Mouse (Mus musculus): ENCODE measurements around the gene Cwc25. TPM values are rescaled to one million over a fixed set of nuclear protein-coding genes. Genes with fewer than 3 reads are reported as not detected.

Gene Cwc25
- polyA plus RNA-seq, 1 experiment, result 19.8 TPM

- peaks cover 45% of the 10 kb centered on the region for H3K4me1 ChIP-seq (ENCODE audit: control insufficient read depth, insufficient read depth, low read length)
- peak overlapping the region; percentile 93; the same call in 1 of the 2 replicates for H3K4me3 ChIP-seq (ENCODE audit: insufficient read depth, low read length)
- TF ChIP-seq POLR2A (IDR thresholded peaks at IDR 0.05; ENCODE audit: borderline replicate concordance, low read depth, low read length) (no peak), CTCF (IDR thresholded peaks at IDR 0.05; ENCODE audit: low read depth, low read length) (no peak)
- 0 out of 2 replicates have a peak overlapping the region, but pooled peaks have one; percentile 12 for H3K27ac ChIP-seq (ENCODE audit: insufficient read depth, low read depth, low read length)
Observed at GRCm38 (mm10) chr11:97802194-97802470, 35.8 kb upstream of the Cwc25 start.

- peak overlapping the region; percentile 93 for H3K4me3 ChIP-seq (ENCODE audit: insufficient read depth, low read length)
- peak overlapping the region; percentile 91 for H3K27ac ChIP-seq (ENCODE audit: insufficient read depth, low read depth, low read length)
- TF ChIP-seq CTCF (IDR thresholded peaks at IDR 0.05; ENCODE audit: low read depth, low read length) (peak; percentile 40), POLR2A (IDR thresholded peaks at IDR 0.05; ENCODE audit: borderline replicate concordance, low read depth, low read length) (no peak)
- H3K4me1 ChIP-seq (ENCODE audit: control insufficient read depth, insufficient read depth, low read length), result peaks cover 43% of the 10 kb centered on the region
Observed at GRCm38 (mm10) chr11:97801409-97802193, 35.2 kb upstream of the Cwc25 start.

- Histone ChIP-seq H3K4me3 (ENCODE audit: insufficient read depth, low read length) (peak overlapping the region; percentile 93), H3K27ac (ENCODE audit: insufficient read depth, low read depth, low read length) (peak overlapping the region; percentile 91), H3K4me1 (ENCODE audit: control insufficient read depth, insufficient read depth, low read length) (peaks cover 37% of the 10 kb centered on the region)
- TF ChIP-seq CTCF (IDR thresholded peaks at IDR 0.05; ENCODE audit: low read depth, low read length) (no peak), POLR2A (IDR thresholded peaks at IDR 0.05; ENCODE audit: borderline replicate concordance, low read depth, low read length) (no peak)
Observed at GRCm38 (mm10) chr11:97800691-97801408, 34.5 kb upstream of the Cwc25 start.

GRCm38 (mm10) chr11:97799994-97800690, 33.8 kb upstream of the Cwc25 start:
- peak overlapping the region; percentile 91 for H3K27ac ChIP-seq (ENCODE audit: insufficient read depth, low read depth, low read length)
- peaks cover 31% of the 10 kb centered on the region for H3K4me1 ChIP-seq (ENCODE audit: control insufficient read depth, insufficient read depth, low read length)
- TF ChIP-seq POLR2A (IDR thresholded peaks at IDR 0.05; ENCODE audit: borderline replicate concordance, low read depth, low read length) (no peak), CTCF (IDR thresholded peaks at IDR 0.05; ENCODE audit: low read depth, low read length) (no peak)
- H3K4me3 ChIP-seq (ENCODE audit: insufficient read depth, low read length), result peak overlapping the region; percentile 93

- peak overlapping the region; percentile 91 for H3K27ac ChIP-seq (ENCODE audit: insufficient read depth, low read depth, low read length)
- H3K4me1 ChIP-seq (ENCODE audit: control insufficient read depth, insufficient read depth, low read length), result peaks cover 24% of the 10 kb centered on the region
- peak overlapping the region; percentile 93 for H3K4me3 ChIP-seq (ENCODE audit: insufficient read depth, low read length)
- no peak for TF ChIP-seq CTCF (IDR thresholded peaks at IDR 0.05; ENCODE audit: low read depth, low read length)
- TF ChIP-seq POLR2A (IDR thresholded peaks at IDR 0.05; ENCODE audit: borderline replicate concordance, low read depth, low read length), result peak; percentile 55; the same call in 1 of the 2 replicates
Observed at GRCm38 (mm10) chr11:97799146-97799993, 33.0 kb upstream of the Cwc25 start.

DNA sequence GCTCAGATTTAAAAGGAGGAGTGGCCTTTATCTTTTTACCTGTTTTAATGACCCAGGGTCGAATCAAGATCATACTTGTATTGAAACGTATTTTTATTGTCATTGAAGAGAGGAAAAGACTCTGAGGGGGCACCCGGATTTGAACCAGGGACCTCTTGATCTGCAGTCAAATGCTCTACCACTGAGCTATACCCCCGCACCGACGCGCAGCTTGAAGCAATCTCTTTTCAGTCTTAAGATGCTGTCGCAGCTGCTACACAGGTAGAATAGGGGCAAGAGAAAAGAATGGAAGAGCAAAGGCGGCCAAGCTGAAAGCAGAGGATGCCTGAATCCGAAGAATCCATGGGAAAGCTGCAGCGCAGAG, 32.4 kb upstream of the Cwc25 start, which contains the start of gene Lasp1:
Lasp1 (plus strand) TSS at position 219 of the 364 bp plus-strand sequence.
- peak within 1 kb of the TSS; percentile 93 for H3K4me3 ChIP-seq (ENCODE audit: insufficient read depth, low read length)
- no peak for TF ChIP-seq POLR2A (IDR thresholded peaks at IDR 0.05; ENCODE audit: borderline replicate concordance, low read depth, low read length)
- TF ChIP-seq CTCF (IDR thresholded peaks at IDR 0.05; ENCODE audit: low read depth, low read length), result no peak
- peaks cover 19% of the 10 kb centered on the region for H3K4me1 ChIP-seq (ENCODE audit: control insufficient read depth, insufficient read depth, low read length)

DNA sequence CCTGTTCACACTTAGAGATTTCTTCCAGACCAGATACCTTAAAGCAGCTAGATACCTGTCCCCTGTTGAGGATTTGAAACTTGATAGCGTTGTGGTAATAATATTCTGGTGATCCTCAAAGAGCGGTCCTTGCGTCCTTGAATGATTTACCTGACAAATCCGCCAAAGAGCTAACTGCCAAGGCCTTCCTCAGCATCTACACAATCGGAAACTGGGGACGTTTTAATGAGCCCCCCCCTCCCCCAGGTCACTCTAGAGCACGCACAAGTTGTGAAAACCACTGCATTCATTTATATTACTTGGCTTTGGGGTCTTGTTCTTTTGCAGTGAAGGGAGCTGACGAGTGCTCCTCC, 31.7 kb upstream of the Cwc25 start:
- peaks cover 17% of the 10 kb centered on the region for H3K4me1 ChIP-seq (ENCODE audit: control insufficient read depth, insufficient read depth, low read length)
- TF ChIP-seq CTCF (IDR thresholded peaks at IDR 0.05; ENCODE audit: low read depth, low read length) (no peak), POLR2A (IDR thresholded peaks at IDR 0.05; ENCODE audit: borderline replicate concordance, low read depth, low read length) (no peak)
- H3K27ac ChIP-seq (ENCODE audit: insufficient read depth, low read depth, low read length), result no peak overlapping the region
- H3K4me3 ChIP-seq (ENCODE audit: insufficient read depth, low read length), result no peak overlapping the region

More for the DNA sequence above, 32.4 kb upstream of the Cwc25 start, which contains the start of gene Lasp1:
- peak within 1 kb of the TSS; percentile 91 for H3K27ac ChIP-seq (ENCODE audit: insufficient read depth, low read depth, low read length)

DNA sequence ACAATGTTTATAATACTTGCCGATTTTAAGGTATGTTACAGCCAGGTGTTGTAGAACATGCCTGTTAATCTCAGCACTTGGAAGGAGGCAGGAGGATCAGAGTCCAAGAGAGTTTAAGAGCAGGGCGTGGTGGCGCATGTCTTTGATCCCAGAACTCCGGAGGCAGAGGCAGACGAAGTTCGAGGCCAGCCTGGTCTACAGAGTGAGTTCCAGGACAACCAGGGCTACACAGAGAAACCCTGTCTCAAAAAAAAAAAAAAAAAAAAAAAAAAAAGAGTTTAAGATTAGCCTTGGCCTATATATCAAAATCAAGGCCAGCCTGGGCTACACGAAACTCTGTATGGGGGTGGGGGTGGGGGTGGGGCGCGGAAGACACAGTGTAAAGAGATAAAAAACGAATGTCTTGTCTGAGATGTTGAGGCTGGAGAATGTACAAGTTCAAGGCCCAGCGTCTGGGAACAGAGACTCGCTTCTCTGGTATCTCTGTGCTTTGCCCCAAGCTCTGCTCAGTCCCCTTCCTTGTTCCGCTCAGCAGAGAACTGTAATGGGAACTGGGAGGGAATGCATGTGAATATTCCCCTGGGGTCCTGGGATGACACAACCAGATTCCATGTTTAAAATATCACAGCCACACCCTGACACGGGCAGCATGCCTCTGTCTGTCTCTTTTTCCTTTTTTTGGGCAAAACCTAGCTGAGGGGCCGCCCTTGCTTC, 31.2 kb upstream of the Cwc25 start:
- H3K27ac ChIP-seq (ENCODE audit: insufficient read depth, low read depth, low read length), result no peak overlapping the region
- no peak for TF ChIP-seq CTCF (IDR thresholded peaks at IDR 0.05; ENCODE audit: low read depth, low read length)
- no peak for TF ChIP-seq POLR2A (IDR thresholded peaks at IDR 0.05; ENCODE audit: borderline replicate concordance, low read depth, low read length)
- H3K4me1 ChIP-seq (ENCODE audit: control insufficient read depth, insufficient read depth, low read length), result peaks cover 17% of the 10 kb centered on the region
- H3K4me3 ChIP-seq (ENCODE audit: insufficient read depth, low read length), result no peak overlapping the region
